Mouse (Mus musculus) cerebellum, adult 18-20 months (tissue): ENCODE measurements at regions not wholly inside any gene's neighbourhood (a gene's known extent, or its start where the extent isn't known, plus 50 kb on each side); places are given as distances from the start of the nearest gene placed in this dataset.

Experiments
- DNase-seq, 2 experiments: peaks; one replicate each; pipeline ENCODE4 v3.0.0; 2021

- no peak for DNase-seq
Measured at GRCm38 (mm10) chr10:111696987-111697386, 190.9 kb downstream of the Phlda1 start.

- DNase-seq, result no peak
Measured at GRCm38 (mm10) chr10:111699557-111700508, 193.7 kb downstream of the Phlda1 start.

- no peak for DNase-seq
Measured at GRCm38 (mm10) chr10:111700570-111700969, 194.5 kb downstream of the Phlda1 start.

GRCm38 (mm10) chr10:111701138-111701537 lies 195.1 kb downstream of the Phlda1 start:
- no peak for DNase-seq

- DNase-seq, result no peak
Measured at GRCm38 (mm10) chr10:111702435-111702834, 196.3 kb downstream of the Phlda1 start.

- DNase-seq, result no peak
Measured at GRCm38 (mm10) chr10:111703447-111703846, 197.4 kb downstream of the Phlda1 start.

GRCm38 (mm10) chr10:111711519-111712113 lies 205.5 kb downstream of the Phlda1 start:
- no peak for DNase-seq

- no peak for DNase-seq
Measured at GRCm38 (mm10) chr10:111712991-111713390, 206.9 kb downstream of the Phlda1 start.

GRCm38 (mm10) chr10:111713676-111714075 lies 207.6 kb downstream of the Phlda1 start:
- no peak for DNase-seq

- DNase-seq, result no peak
Measured at GRCm38 (mm10) chr10:111715172-111715571, 209.1 kb downstream of the Phlda1 start.

- no peak for DNase-seq
Measured at GRCm38 (mm10) chr10:111719632-111720031, 213.5 kb downstream of the Phlda1 start.

GRCm38 (mm10) chr10:111721068-111721467 lies 215.0 kb downstream of the Phlda1 start:
- no peak for DNase-seq

GRCm38 (mm10) chr10:111723885-111724284 lies 217.8 kb downstream of the Phlda1 start:
- DNase-seq, result no peak

- DNase-seq, result no peak
Measured at GRCm38 (mm10) chr10:111724574-111725414, 218.7 kb downstream of the Phlda1 start.

- DNase-seq, result no peak
Measured at GRCm38 (mm10) chr10:111736026-111736425, 229.9 kb downstream of the Phlda1 start.

- DNase-seq, result no peak
Measured at GRCm38 (mm10) chr10:111739471-111740138, 232.9 kb upstream of the Krr1 start.

- DNase-seq, result no peak
Measured at GRCm38 (mm10) chr10:111740586-111741265, 231.7 kb upstream of the Krr1 start.

- DNase-seq, result no peak
Measured at GRCm38 (mm10) chr10:111741301-111741945, 231.0 kb upstream of the Krr1 start.

GRCm38 (mm10) chr10:111743291-111743690 lies 229.2 kb upstream of the Krr1 start:
- DNase-seq, result no peak

- no peak for DNase-seq
Measured at GRCm38 (mm10) chr10:111745116-111745515, 227.3 kb upstream of the Krr1 start.
